Mouse (Mus musculus) embryonic stem cell, embryonic (primary cell): ENCODE results near the gene Ranbp1.

Experiments used
- CTCF ChIA-PET, 4 experiments: fragments of 300-600 bp in 2 of 4; fragments of 350-600 bp in 2 of 4; sonication (Branson Sonifier 250); formaldehyde crosslinking; loops; one replicate each; lab custom pipeline; 2022; ENCODE audit warnings: inconsistent platforms in 2 of 4; lab: Charles Lee
- POLR2A ChIA-PET, 4 experiments: fragments of 300-600 bp in 2 of 4; fragments of 350-600 bp in 2 of 4; sonication (Branson Sonifier 250); formaldehyde crosslinking; loops; one replicate each; lab custom pipeline; 2022; ENCODE audit warnings: antibody characterized with exemption in 4 of 4, inconsistent platforms in 1 of 4; lab: Charles Lee

The Ranbp1 gene

GRCm38 (mm10) chr16:18248433-18249363, at the start of gene Ranbp1, which contains the start of gene Trmt2a:
Gene Ranbp1 (minus strand): TSS chr16:18248732.
Gene Trmt2a (plus strand): TSS chr16:18248679.
- POLR2A ChIA-PET, result interaction anchor here (0.6 to 35.9 kb wide), 84 partner anchors 2 to 628 kb away, joined by 3 to 613 read pairs (median 4); partner anchors contain the start of genes Zdhhc8 (in 4 of the 4), 2510002D24Rik (in 2 of the 4), Cdc45 (in 2 of the 4) and Gm28539 (in 2 of the 4)
- CTCF ChIA-PET, result interaction anchor here in 3 of 4 experiments (0.6 to 1.4 kb wide), 4 partner anchors 12 to 37 kb away, joined by 4 read pairs; no protein-coding TSS in a partner anchor

GRCm38 (mm10) chr16:18289614-18290013, 41.1 kb upstream of the Ranbp1 start:
- POLR2A ChIA-PET, result interaction anchor here in 3 of 4 experiments (0.6 to 7.2 kb wide), 30 partner anchors 9 to 838 kb away, joined by 3 to 141 read pairs (median 3); partner anchors contain the start of genes Ranbp1 (in 2 of the 3), Trmt2a (in 2 of the 3), Cdc45 (in 1 of the 3) and Cldn5 (in 1 of the 3)
- CTCF ChIA-PET, result interaction anchor here in 1 of 4 experiments (0.6 kb wide), 1 partner anchor 21 kb away, joined by 3 read pairs; no protein-coding TSS in a partner anchor

GRCm38 (mm10) chr16:18289067-18289588, 40.6 kb upstream of the Ranbp1 start, which contains the start of gene Dgcr8:
Gene Dgcr8 (minus strand): TSS chr16:18289246.
- CTCF ChIA-PET, result interaction anchor here in 1 of 4 experiments (0.6 kb wide), 1 partner anchor 21 kb away, joined by 3 read pairs; no protein-coding TSS in a partner anchor

DNA sequence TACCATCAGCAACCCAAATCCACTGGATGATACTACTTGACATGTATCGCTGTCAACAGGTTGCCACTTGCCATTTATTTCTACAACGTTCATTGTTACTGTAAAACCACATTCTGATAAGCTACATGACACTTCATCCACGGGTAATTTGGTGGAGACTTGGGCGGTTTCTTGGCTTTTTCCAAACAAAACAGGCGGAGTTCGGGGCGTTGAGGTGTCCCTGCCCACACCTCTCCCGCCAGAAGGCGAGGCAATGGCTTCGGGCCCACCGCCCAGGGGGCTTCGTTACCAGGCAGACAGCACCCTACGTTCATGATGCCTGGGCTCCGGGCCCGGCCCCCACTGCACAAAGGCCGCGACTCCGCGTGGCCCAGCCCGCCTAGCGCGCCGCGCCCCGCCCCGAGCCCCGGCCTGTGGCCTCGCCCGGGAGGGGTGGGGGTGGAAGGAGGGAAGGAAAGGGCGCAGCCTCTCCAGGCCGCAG, 40.1 kb upstream of the Ranbp1 start:
- CTCF ChIA-PET, result interaction anchor here in 1 of 4 experiments (1.6 kb wide), 1 partner anchor 57 kb away, joined by 3 read pairs; no protein-coding TSS in a partner anchor

More at GRCm38 (mm10) chr16:18289067-18289588, 40.6 kb upstream of the Ranbp1 start, which contains the start of gene Dgcr8:
- POLR2A ChIA-PET, result interaction anchor here in 3 of 4 experiments (0.6 to 7.2 kb wide), 33 partner anchors 9 to 837 kb away, joined by 3 to 141 read pairs (median 3); partner anchors contain the start of genes Ranbp1 (in 2 of the 3), Trmt2a (in 2 of the 3), Cdc45 (in 1 of the 3) and Cldn5 (in 1 of the 3)

DNA sequence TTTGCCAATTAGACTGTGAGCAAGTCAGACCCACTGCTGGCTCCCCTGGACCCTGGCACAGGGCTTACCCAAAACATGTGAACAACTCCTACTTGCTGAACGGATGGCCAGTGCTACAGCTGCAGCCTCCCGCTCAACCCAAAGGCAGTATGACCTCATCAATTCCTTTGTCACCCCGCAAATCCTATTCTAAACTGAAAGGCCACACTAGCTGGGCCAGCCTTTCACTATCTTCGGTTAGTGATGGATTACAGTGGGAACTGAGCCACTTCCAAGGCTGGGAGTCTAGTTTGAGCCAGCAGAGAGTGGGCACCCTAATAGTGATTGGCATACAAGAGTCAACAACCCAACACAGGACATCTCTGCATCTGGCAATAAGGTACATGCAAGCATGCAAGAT, 39.6 kb upstream of the Ranbp1 start:
- ChIA-PET CTCF (interaction anchor here in 1 of 4 experiments (1.1 to 1.6 kb wide), 2 partner anchors 20 to 57 kb away, joined by 3 read pairs; no protein-coding TSS in a partner anchor), POLR2A (interaction anchor here in 3 of 4 experiments (0.7 to 7.2 kb wide), 16 partner anchors 10 to 222 kb away, joined by 3 to 141 read pairs (median 6); partner anchors contain the start of genes Ranbp1 (in 2 of the 3), Trmt2a (in 2 of the 3), Gm49776 (in 1 of the 3) and Zdhhc8 (in 1 of the 3))

More for the DNA sequence above, 40.1 kb upstream of the Ranbp1 start:
- POLR2A ChIA-PET, result interaction anchor here in 3 of 4 experiments (0.7 to 7.2 kb wide), 16 partner anchors 10 to 223 kb away, joined by 3 to 141 read pairs (median 5); partner anchors contain the start of genes Ranbp1 (in 2 of the 3), Trmt2a (in 2 of the 3), Gm49776 (in 1 of the 3) and Zdhhc8 (in 1 of the 3)

GRCm38 (mm10) chr16:18275166-18275565, 26.6 kb upstream of the Ranbp1 start:
- ChIA-PET POLR2A (interaction anchor here (0.7 to 35.9 kb wide), 21 partner anchors 8 to 50 kb away, joined by 3 to 613 read pairs (median 3); partner anchors contain the start of genes Ranbp1 (in 2 of the 4), Trmt2a (in 2 of the 4), Gm49776 (in 1 of the 4) and Zdhhc8 (in 1 of the 4)), CTCF (no interaction called here)

DNA sequence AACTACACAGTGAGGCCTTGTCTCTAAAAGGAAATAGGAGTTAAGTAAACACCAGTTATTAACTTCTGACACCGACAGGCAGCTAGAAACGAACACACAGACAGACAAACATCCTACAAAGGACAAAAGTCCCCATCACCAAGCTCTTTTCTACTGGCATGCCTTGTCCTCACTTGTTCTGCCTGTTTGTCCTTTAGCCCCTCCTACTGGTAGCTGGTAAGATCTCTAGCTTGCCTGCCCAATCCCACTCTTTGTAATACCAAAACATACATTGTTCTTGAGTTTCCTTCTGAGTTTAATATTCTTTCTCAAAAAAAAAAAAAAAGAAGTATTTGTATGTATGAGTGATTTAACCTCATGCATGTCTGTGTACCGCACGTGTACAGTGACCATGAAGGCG, 19.6 kb upstream of the Ranbp1 start:
- CTCF ChIA-PET, result interaction anchor here (0.6 to 1.8 kb wide), 23 partner anchors 9 to 419 kb away, joined by 3 to 15 read pairs (median 4); partner anchors contain the start of genes Arvcf (in 1 of the 4), Gm49776 (in 1 of the 4), Ranbp1 (in 1 of the 4) and Trmt2a (in 1 of the 4)
- POLR2A ChIA-PET, result interaction anchor here (0.6 to 35.9 kb wide), 27 partner anchors 9 to 423 kb away, joined by 3 to 613 read pairs (median 4); partner anchors contain the start of genes Ranbp1 (in 4 of the 4), Trmt2a (in 4 of the 4), Dgcr8 (in 1 of the 4) and Gm49776 (in 1 of the 4)

GRCm38 (mm10) chr16:18265024-18265423, 16.5 kb upstream of the Ranbp1 start:
- ChIA-PET CTCF (interaction anchor here in 1 of 4 experiments (0.6 kb wide), 3 partner anchors 58 to 550 kb away, joined by 3 to 5 read pairs (median 4); no protein-coding TSS in a partner anchor), POLR2A (interaction anchor here in 3 of 4 experiments (0.6 to 35.9 kb wide), 8 partner anchors 8 to 176 kb away, joined by 3 to 613 read pairs (median 3); partner anchors contain the start of genes Ranbp1 (in 1 of the 3) and Trmt2a (in 1 of the 3))

GRCm38 (mm10) chr16:18258221-18258620, 9.7 kb upstream of the Ranbp1 start, which contains the start of gene Gm49776:
Gene Gm49776 (minus strand): TSS chr16:18258321.
- ChIA-PET CTCF (interaction anchor here in 1 of 4 experiments (1.2 kb wide), 1 partner anchor 10 kb away, joined by 3 read pairs; no protein-coding TSS in a partner anchor), POLR2A (interaction anchor here in 2 of 4 experiments (0.6 to 35.9 kb wide), 6 partner anchors 10 to 134 kb away, joined by 3 to 613 read pairs (median 5); partner anchors contain the start of genes Ranbp1 (in 1 of the 2) and Trmt2a (in 1 of the 2))

DNA sequence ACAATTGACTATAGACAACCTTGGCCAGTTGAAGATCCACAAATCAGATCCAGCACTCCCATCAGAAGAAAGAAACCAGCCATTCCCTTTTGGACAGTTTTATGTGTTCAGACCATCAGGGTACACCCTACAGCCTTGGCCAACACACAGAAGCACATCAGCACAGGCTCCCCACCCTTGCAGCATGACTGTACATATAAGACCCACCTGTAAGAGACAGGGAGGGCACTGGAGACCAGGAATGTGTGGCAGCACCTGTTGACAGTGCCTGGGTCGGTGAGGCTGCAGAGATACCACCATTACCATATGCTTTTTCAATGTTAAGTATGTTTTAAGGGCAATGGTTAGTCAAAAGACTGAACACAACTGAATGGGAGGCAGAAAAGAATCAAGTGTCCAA, 5.3 kb upstream of the Ranbp1 start:
- ChIA-PET CTCF (no interaction called here), POLR2A (interaction anchor here in 1 of 4 experiments (1.8 to 35.9 kb wide), 4 partner anchors 7 to 34 kb away, joined by 5 to 613 read pairs (median 310); partner anchors contain the start of genes Gm49776, Ranbp1 and Trmt2a)

DNA sequence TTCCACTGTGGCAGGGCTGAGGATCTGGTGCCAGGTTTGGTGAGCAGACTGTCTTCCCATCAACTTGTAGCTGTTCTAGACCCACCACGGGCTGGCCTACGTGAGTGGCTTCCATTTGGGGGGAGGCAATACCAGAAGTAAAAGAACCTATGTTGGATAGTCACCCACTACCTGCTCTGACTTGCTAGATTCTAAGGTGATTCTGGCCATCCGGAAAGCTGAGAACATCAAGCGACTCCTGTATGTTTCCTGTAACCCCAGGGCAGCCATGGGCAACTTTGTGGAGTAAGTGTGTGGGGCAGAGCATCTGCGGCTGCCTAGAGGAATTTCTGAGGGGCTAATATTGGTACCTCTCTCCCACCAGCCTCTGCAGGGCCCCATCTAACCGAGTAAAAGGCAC, 4.2 kb upstream of the Ranbp1 start:
- POLR2A ChIA-PET, result interaction anchor here in 2 of 4 experiments (1.0 to 35.9 kb wide), 7 partner anchors 6 to 37 kb away, joined by 3 to 613 read pairs (median 8); partner anchors contain the start of genes Gm49776 (in 1 of the 2), Ranbp1 (in 1 of the 2), Trmt2a (in 1 of the 2) and Zdhhc8 (in 1 of the 2)
- CTCF ChIA-PET, result no interaction called here

DNA sequence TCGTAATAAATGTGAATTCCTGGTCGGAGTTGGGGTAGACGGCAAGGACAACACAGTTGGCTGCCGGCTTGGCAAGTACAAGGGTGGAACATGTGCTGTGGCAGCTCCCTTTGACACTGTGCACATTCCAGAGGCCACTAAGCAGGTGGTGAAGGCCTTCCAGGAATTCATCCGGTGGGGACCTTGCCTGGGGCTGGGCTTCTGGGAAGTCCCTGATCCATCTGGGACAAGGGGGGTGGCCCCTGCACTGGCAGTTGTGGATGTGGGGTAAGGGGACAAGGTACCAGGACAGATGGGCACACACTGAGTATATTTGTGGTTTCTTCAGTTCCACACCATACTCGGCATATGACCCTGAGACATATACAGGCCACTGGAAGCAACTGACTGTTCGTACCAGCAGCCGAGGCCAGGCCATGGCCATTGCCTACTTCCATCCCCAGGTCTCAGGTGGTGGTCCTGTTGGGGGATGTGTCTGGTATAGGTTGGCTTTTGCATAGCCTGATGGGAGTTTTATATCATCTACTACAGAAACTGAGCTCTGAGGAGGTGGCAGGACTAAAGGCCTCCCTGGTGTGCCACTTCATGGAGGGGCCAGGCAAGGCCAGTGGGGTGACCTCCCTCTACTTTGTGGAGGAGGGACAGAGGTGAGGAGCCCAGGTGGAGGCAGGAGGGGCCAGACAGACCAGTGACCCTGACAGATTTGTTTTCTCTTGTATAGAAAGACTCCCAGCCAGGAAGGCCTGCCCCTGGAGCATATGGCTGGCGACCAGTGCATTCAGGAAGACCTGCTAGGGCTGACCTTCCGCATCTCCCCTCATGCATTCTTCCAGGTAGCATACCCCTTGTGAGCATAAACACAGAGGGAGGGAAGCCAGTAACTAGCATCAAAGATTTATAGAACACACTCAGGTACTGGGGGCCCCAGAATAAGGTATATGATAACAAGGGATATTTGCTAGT, 2.6 kb upstream of the Ranbp1 start:
- CTCF ChIA-PET, result no interaction called here
- POLR2A ChIA-PET, result interaction anchor here (1.0 to 35.9 kb wide), 12 partner anchors 5 to 37 kb away, joined by 3 to 613 read pairs (median 15); partner anchors contain the start of genes Zdhhc8 (in 3 of the 4), Dgcr8 (in 1 of the 4), Gm49776 (in 1 of the 4) and Ranbp1 (in 1 of the 4)

GRCm38 (mm10) chr16:18250231-18250630, 1.7 kb upstream of the Ranbp1 start:
- ChIA-PET CTCF (no interaction called here), POLR2A (interaction anchor here (0.6 to 35.9 kb wide), 17 partner anchors 4 to 562 kb away, joined by 3 to 613 read pairs (median 16); partner anchors contain the start of genes Zdhhc8 (in 3 of the 4), Cdc45 (in 1 of the 4), Dgcr8 (in 1 of the 4) and Gm49776 (in 1 of the 4))

DNA sequence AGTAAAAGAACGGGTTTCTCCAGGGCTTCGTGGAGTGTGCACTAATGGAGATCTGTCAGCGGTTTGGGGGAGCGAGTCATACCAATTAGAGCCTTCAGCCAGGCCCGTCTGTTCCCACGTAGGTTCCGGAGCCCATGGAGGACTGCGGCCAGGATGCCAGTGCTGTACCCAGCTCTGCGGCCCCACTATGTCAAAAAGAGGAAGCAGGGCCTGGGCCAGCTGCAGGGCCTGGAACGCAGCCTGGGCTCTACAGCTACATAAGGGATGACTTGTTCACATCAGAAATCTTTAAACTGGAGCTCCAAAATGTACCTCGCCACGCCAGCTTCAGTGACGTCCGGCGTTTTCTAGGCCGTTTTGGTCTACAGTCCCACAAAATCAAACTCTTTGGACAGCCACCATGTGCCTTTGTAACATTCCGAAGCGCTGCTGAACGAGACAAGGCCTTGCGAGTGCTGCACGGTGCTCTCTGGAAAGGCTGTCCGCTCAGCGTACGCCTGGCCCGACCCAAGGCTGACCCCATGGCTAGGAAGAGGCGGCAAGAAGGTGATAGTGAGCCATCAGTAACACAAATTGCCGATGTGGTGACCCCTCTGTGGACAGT, 934 bp upstream of the Ranbp1 start:
- POLR2A ChIA-PET, result interaction anchor here (0.5 to 35.9 kb wide), 46 partner anchors 3 to 628 kb away, joined by 3 to 613 read pairs (median 5); partner anchors contain the start of genes Zdhhc8 (in 3 of the 4), Cdc45 (in 2 of the 4), Ufd1 (in 2 of the 4) and Dgcr8 (in 1 of the 4)
- CTCF ChIA-PET, result no interaction called here
